Mouse (Mus musculus) hindlimb bud, embryonic 11.5 days (tissue): ENCODE data around the gene Lias.
A peak's percentile ranks its signal among the peaks of the same experiment; 100 is the strongest.

Source experiments
- DNase-seq: peaks from one replicate; pipeline ENCODE4 v3.0.0-alpha.2; 2012; ENCODE audit warnings: low read depth, low spot score; ENCODE audit errors: extremely low spot score

Lias gene

DNA sequence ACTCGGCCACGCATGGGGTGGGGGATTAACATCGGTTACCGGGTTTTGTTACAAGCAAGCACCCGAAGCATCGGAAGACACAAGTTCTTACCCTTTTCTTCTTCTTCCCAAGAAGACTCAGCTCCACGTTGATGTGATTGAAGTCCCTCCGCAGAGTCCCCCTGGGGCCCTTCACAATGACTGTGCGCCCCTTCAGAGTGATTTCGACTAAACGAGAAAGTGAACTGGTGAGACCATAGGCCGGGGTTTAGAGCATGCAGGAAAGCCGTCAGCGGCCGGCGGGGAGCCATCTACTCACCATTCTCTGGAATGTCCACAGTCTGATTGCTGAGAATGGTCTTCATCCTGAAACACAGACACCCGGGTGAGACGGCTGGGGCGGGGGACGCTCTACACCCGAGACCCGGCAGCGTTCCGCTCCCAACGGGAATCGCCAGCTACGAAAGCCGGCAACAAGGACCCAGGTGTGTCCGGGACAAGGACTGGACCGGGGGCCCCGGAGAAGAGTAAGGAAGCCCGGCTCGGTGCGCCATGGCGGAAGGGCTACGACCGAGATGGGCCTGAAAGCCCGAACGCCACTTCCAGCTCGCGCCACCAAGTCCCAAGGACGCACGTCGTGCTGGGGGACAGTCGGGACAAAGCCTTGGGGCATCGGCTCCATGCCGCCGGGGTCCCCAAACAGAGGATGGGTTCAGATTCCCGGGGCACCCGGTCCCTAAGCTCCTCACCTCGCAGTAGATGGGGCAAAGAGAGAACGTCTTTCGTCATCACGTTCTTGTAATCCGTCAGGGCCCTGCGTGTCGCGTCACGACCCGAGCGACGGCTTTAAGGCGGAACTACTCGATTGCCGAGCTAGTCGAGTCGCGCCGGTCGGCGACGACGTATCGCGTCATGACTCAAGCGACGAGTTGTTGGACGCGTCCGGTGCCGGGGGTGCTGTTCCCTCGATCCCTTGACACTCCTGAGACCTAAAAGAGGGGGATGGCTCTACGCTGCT is at the start of gene Lias, which contains the start of gene Rpl9:
Lias (plus strand) TSS at position 850 of the 997 bp plus-strand sequence.
Rpl9 (minus strand) TSS at position 797 of the 997 bp plus-strand sequence.
- DNase-seq: peak; percentile 95

DNA sequence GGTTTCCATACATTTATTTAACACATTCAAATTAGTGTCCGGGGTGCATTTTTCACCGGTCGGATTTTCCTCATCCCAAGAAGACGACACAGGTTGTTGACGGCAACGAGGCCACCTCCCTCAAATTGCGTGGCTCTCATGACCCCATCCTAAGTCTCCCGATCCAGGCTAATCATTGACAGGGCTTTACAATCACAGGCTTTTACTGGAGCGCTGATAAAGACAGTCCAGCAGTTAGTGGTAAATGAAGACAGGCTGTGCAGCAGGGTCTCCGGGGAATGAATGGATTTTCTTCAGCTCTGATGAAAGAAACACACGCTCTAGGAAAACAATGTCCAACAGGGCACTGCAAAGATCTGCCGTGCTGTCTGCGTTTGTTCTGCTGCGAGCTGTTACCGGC is 43.1 kb upstream of the Lias start, which contains the start of gene Klb:
Klb (plus strand) TSS at position 147 of the 400 bp plus-strand sequence.
- DNase-seq: no peak

DNA sequence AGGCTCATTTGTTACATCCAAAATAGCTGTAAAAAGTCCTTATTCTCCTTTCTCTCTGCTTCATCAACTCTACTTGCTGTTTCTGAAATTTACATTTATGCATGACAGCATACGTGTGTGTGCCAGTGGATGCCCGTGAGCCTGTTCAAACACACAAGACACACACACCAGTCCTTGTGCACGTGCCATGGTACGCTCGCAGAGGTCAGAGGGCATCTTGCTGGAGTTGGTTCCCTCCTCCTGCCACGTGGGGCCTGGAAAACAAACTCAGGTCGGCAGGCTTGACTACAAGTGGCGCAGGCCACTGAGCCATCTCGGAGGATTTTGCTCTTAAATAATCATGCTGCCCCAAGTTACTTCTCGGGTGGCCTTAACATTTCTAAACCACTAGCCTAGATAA is 40.8 kb upstream of the Lias start:
- DNase-seq: no peak

DNA sequence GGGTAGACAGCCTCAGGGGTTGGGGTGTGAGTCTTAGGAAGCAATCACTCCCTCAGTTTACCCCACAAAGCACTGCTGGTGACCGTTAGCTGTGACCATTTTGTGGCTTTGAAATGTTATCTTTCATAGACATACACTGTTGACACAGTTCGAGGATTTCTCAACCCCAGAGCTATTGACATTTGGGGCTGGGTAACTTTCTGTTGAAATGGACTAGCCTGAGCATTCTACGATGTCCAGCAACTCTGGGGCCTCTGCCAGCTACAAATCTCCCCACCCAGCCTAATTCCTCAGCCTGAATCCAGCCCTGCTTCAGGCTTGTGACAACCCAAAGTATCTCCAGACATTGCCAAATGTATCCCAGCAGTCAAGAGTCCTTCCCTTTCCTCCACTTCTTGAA is 37.2 kb upstream of the Lias start:
- DNase-seq: no peak

DNA sequence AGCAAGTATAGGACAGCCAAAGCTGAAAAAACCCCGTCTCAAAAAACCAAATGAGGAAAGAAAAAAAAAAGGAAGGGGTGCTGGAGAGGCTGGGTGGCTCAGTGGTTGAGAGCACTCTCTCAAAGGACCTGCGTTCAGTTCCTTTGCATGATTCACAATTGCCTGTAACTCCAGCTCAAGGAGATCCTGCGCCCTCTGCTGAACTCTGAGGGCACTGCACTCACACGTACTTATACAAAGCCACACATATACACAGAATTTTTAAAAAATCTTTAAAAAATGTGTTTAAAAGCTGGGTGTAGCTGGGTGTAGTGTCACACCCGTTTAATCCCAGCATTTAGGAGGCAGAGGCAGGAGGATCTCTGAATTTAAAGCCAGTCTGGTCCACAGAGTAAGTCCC is 36.3 kb upstream of the Lias start:
- no peak for DNase-seq

DNA sequence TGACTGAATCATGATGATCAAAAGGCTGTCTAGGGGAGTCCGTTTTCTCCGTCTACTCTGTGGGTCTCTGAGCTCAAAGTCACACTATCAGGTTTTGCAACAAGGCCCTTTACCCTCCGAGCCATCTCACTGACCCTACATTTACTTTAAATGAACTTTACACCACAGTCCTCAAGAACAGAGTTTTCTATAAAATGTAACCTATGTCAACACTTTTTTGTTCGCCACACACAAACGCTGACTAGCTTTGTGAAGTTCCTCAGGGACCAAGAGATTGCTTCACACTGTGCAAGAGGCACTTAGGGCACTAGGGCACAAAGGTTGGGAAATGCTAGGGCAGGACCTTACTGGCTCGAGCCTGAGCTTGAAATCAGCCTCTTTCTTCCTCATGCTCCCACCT is 34.4 kb upstream of the Lias start:
- no peak for DNase-seq

DNA sequence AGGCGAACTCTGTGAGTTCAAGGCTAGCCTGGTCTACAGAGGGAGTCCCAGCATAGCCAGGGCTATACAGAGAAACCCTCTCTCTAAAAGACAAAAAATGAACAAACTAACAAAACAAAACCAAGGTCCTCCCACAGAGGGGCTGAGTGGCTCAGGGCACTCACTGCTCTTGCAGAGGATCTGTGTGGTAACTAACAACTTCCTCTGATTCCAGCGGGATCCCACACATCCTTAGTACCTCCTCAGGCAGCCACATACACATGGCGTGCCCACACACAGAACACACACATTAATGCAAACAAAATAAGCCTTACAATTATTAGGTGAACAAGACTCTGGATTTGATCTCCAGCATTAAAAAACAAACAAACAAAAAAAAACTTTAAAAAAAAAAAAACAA is 33.5 kb upstream of the Lias start:
- no peak for DNase-seq

DNA sequence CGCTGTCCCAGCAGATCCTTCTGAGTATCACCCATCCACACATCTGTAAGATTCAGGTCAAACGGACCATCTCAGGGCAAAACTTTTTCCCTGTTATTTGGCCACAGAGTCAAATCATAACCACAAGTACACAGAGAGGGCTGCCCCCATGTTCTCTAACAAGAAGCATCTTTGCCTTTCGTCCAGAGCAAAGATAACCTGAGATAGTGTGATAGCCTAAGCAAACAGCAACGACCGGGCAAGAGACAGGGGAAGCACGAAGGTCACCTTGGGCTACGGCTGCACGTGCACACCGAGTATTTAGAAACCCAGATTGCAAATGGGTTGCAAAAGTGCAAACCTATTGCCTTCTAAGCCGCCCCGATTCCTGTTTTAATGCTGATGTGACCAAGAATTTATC is 23.5 kb upstream of the Lias start:
- DNase-seq: no peak

DNA sequence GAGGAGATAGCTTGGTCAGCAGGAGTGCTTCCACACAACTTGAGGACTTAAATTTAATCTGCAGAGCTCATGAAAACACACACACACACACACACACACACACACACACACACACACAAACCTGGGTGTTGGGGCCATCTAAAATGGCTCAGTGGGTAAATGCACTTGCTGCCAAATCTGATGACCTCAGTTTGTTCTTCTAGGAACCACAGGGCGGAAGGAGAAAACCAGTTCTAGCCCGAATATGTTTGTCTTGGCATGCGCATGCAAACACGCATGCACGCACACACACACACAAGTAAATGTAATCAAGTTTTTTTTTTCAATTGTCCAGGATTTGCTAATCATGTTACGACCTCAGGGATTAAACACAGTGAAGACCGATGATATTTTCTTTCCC is 19.7 kb upstream of the Lias start:
- no peak for DNase-seq

DNA sequence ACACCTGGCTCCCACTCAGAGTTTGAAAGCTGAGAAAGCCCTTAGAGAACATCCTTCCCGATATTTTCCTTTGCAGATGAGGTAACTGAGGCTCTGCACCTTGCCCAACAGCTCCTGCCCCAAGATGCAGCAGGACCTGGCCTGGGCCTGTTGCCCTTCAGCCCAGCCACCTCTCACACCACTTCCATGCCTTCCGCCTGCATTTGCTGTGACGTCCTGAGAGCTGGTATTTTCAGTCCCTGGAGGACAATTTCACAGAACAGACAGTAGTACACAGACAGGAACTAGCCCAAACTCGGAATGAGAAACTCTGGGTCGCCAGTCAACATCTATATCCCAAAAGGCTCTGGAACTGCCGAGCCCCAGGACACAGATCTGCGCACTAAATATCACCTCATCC is 16.6 kb upstream of the Lias start:
- DNase-seq: no peak

DNA sequence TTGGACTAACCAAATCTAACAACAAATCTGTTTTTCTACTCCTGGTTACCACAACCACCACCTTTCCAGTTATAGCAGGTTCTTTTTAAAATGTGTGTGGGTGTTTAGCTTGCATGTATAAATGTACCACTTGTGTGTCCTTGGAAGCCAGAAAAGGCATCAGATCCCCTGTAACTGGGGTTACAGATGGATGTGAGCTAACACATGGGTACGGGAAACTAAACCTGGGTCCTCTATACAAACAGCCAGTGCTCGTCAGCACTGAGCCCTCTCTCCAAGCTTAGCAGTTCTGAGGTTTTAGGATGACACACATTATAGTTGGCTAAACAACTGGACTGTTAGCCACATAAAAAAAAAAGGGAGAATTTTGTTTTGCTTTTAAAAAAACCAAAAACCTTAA is 5.6 kb upstream of the Lias start:
- no peak for DNase-seq

DNA sequence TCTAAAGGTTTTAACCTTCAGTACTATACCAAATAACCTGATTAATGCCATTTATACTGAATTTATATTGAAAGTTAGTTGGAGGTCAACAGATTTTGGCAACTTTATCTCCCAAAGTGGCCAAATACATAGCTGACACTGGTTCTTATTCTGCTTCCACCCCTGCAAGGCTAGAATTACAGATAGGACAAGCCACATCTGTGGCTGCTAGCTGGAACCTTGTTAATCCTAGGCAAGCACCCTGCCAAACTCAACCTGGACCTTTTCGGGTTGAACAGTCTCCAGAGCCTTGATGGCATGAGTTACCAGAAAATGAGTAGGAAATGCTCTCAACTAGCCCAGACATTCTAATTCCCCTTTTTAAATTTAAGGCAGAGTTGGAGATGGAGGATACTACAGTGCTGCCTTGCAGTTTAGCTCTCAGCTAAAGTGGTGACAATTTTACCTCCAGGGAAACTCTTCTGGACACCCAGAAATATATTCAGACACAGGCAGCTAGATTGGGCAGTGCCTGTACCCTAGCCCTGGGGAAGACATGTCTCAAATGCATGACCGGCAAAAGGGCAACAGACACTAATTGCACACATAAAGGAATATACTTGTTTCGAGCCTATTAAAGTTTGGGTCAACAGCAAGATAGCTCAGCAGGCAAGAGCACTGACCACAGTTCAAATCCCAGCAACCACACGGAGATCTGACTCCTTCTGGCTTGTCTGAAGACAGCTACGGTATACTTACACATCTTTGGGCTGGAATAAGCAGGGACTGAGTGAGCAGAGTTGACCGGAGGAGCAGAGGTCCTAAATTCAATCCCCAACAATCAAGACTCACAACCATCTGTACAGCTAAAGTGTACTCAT is 4.1 kb upstream of the Lias start:
- no peak for DNase-seq

DNA sequence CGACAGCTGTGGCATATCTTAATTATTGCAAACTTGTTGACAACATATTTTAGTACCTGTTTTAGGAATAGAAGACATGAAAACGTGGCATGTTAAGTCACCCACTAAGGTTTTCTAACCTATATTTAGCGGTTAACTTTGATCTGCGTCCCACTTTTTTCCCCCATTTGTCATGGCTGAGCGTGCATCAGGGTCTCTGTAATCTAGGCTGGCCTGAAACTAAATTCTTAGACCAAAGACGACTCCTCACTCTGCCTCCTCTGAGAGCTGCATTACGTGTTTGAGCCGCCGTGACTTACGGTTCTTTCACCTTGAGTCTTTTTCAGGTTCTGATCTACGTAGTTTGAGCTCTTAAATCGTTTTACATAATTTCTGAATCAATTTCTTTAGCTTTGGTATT is 456 bp downstream of the Lias start:
- DNase-seq: no peak

DNA sequence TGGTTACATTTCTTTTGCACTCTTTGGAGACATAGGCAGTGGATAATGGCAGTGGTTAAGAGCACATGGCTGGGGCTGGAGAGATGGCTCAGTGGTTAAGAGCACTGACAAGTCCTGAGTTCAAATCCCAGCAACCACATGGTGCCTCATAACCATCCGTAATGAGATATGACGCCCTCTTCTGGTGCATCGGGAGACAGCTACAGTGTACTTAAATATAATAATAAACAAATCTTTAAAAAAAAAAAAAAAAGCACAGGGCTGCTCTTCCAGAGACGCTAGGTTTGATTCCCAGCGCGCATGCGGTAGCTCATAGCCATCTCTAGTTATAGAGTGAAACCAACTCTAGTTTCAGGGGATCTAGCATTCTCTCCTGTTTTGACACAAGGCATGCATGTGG is 3.1 kb downstream of the Lias start:
- DNase-seq: no peak

DNA sequence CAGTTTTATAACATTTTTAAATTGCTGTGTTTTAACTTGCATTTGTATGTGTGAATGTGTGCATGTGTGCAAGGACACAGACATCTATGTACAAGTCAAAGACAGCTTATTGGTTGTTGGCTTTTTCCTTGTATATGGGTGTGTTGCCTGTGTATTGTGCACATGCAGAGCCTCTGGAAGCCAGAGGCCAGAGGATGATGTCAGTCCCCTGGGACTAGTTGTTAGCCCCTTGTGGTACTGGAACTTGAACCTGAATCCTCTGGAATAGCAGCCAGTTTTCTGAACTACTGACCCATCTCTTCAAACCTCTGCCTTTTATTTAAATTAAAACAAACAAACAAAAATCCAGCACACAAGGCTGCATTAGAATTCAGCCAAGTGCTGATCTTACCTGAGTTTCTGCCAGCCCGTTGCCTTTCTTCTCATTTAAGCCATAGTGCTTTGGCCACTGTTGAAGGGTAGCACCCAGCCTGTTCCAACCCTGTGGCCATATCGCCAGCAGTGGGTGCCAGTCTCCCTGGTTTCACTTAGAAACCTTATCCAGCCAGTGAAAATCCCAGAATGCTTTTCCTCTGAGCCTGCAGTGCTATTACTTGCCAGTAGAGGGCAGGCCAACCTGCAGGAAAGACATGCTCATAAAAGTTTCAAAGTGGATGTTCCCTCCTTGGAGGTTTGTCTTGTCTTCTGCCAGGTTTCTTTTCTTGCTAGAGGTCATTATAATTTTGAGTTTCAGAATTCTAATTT is 10.1 kb downstream of the Lias start:
- DNase-seq: peak; percentile 49

DNA sequence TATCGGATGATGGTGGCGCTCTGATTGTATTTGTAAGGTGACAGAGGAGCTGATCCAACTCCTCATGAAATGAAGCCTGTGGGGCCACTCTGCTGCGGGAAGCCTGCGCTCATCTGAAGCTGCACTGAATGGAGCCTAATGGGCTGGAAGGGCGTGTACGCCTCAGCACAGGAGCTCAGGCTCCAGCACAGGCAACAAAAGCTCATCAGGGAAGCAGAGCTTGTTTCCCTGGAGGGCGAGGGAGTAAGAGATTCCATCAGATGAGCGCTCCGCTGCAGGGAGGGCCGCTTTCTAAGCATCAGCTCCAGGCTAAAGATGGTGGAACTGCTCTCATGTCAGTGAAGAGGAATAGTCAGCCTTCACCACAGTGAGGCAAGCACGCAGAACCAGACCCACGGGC is 16.7 kb downstream of the Lias start:
- DNase-seq: no peak

DNA sequence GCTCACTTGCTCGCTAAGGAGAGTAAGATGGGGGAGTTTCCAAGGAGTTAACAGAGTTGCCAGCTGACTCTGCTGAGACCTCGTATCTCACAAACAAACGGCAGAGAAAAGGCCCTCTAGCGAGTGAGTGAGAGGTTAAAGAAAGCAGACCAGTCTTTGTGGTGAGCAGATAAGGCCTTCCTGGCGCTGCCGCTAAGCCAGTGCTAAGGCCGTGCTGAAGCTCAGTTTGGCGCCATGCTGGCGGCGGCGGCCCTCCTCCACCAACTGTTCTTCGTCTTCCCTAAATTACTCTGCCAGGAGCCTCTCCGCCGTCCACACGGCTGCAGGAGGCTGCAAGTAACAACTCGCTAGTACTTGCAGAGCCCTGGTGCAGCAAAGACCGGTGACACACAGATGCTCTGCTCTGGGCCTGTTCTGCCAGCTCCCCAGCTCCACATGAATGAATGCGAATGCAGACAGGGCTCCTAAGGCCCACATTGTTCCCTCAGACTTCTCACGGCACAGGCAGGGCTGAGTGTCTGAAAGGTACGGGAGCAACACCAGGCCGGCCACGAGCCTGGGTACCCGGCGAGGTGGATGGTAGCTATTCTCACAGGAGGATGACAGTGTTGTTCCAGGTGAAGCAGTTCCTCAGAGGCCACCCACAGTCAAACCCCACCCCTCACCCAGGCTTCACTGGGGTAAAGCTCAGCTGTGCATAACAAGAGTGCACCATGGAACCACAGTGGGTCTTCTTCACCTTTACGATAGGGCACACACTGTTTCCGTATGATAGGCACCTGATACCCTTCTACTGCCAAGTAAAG is 24.6 kb downstream of the Lias start:
- DNase-seq: no peak

DNA sequence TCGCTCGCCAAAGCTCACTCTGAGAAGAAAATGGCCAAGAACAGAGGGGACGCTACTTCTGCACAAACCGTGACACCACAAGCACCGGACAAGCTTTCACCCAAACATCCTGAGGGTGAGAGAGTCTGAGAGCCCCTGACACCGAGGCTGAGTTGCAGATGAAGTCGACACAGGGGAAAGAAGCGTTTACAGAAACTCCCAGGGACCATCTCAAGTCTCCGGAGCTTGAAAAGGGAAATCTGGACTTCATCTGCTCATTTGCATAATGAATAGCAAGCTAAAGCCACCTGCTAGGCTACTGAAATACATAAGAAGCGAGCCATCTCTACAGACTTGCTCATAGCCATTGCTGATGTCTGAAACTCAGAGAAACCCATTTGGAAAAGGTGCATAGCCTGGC is 27.8 kb downstream of the Lias start:
- no peak for DNase-seq

DNA sequence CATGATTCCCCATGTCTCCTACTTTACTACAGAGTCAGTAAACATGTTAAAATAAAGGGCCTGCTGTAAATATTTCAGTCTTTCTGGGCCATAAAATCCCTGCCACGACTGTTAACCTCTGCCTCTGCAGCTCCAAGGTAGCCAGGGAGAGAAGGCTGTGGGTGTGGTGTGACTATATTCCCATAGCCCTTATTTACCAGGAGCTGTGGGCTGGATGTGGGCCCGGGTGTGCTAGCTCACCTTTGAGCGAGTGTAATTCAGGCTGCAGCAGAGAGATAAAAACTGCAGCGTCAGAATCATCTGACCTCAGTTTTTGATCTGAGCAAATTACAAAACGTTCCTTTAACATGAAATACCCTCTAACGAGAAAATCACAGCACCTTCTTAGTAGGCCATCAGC is 29.5 kb downstream of the Lias start:
- no peak for DNase-seq

DNA sequence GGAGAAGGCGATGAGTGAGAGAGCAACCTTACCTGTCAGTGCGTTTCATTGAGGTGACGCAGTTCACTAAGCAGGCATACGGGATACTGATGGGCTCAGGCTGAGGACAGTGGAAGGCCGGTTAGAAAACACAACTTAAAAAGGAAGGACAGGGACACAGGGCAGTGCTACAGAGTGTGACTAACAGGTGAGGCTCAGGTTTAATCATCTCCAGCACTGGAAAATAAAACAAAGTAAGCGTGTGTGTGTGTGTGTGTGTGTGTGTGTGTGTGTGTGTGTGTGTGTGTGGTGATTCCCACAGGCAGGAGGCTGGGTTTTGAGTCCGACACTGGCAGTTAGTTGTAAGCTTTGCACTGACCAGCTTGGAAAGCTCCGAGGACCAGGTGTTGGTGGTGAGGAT is 31.5 kb downstream of the Lias start:
- DNase-seq: no peak
